Mouse (Mus musculus) testis, postnatal 14 days (tissue): ENCODE measurements around the gene Dgkh.
"Not testable (repeated sequence)": the region's sequence is repeated elsewhere in the genome, so short reads cannot be mapped to it uniquely, and the experiment has no call there.

Source experiments
- DNase-seq: peaks from one replicate; pipeline ENCODE4 v3.0.0; 2021; ENCODE audit warnings: low spot score

The Dgkh gene

GRCm38 (mm10) chr14:78627516-78628275 is 104.9 kb downstream of the Dgkh start:
- DNase-seq: peak; percentile 77

GRCm38 (mm10) chr14:78618883-78619295 is 113.7 kb downstream of the Dgkh start:
- DNase-seq: no peak

- no peak for DNase-seq
Measured at GRCm38 (mm10) chr14:78613569-78613968, 119.0 kb downstream of the Dgkh start.

GRCm38 (mm10) chr14:78612111-78612788 is 120.3 kb downstream of the Dgkh start:
- DNase-seq: no peak

GRCm38 (mm10) chr14:78594916-78595315 is 137.7 kb downstream of the Dgkh start:
- no peak for DNase-seq

- DNase-seq: no peak
Measured at GRCm38 (mm10) chr14:78592965-78593364, 139.6 kb downstream of the Dgkh start.

GRCm38 (mm10) chr14:78590335-78590734 is 142.2 kb downstream of the Dgkh start:
- no peak for DNase-seq

GRCm38 (mm10) chr14:78584222-78584621 is 148.4 kb downstream of the Dgkh start:
- no peak for DNase-seq

GRCm38 (mm10) chr14:78583168-78583567 is 149.4 kb downstream of the Dgkh start:
- DNase-seq: no peak

GRCm38 (mm10) chr14:78575899-78576298 is 156.7 kb downstream of the Dgkh start:
- no peak for DNase-seq

- DNase-seq: no peak
Measured at GRCm38 (mm10) chr14:78568410-78568809, 164.2 kb downstream of the Dgkh start.

GRCm38 (mm10) chr14:78566431-78566830 is 166.1 kb downstream of the Dgkh start:
- DNase-seq: no peak

- no peak for DNase-seq
Measured at GRCm38 (mm10) chr14:78564292-78564691, 168.3 kb downstream of the Dgkh start.

GRCm38 (mm10) chr14:78563211-78563610 is 169.4 kb downstream of the Dgkh start:
- no peak for DNase-seq

- no peak for DNase-seq
Measured at GRCm38 (mm10) chr14:78562121-78562520, 170.5 kb downstream of the Dgkh start.

- DNase-seq: no peak
Measured at GRCm38 (mm10) chr14:78559042-78559441, 173.5 kb downstream of the Dgkh start.

GRCm38 (mm10) chr14:78554830-78555229 is 177.7 kb downstream of the Dgkh start:
- not testable (repeated sequence) for DNase-seq

- no peak for DNase-seq
Measured at GRCm38 (mm10) chr14:78553661-78554060, 178.9 kb downstream of the Dgkh start.

- DNase-seq: no peak
Measured at GRCm38 (mm10) chr14:78548807-78549206, 183.8 kb downstream of the Dgkh start.

- no peak for DNase-seq
Measured at GRCm38 (mm10) chr14:78541319-78541718, 191.3 kb downstream of the Dgkh start.

- no peak for DNase-seq
Measured at GRCm38 (mm10) chr14:78539821-78540220, 192.8 kb downstream of the Dgkh start.

GRCm38 (mm10) chr14:78538572-78539320 is 193.8 kb downstream of the Dgkh start:
- no peak for DNase-seq

- DNase-seq: peak; percentile 24
Measured at GRCm38 (mm10) chr14:78537551-78537950, 195.0 kb downstream of the Dgkh start.
